30 mouse cellular contexts compared by ENCODE assay signal in genomic region chr17:37026425-37026824, GRCm38 (mm10). TPM values are rescaled to one million over a fixed set of nuclear protein-coding genes. Genes with fewer than 3 reads are reported as not detected.
DNase-seq lines count a peak whose midpoint lies in the region; TF ChIP-seq lines count a peak whose summit lies in the region.
"Had no signal": no experiment of that assay in that cellular context is flagged by ENCODE, and none has a peak within 500 bp of the region (broad histone marks: within the 10 kb centered on the region; RNA-seq: fewer than 3 reads in every experiment).

No protein-coding gene starts in this region.

- no peak for TF ChIP-seq CTCF in testis, adult 2 months (IDR thresholded peaks at IDR 0.05; ENCODE audit: control insufficient read depth, insufficient read depth, insufficient replicate concordance, low read depth, low read length)

- no peak for TF ChIP-seq POLR2A in testis, adult 2 months (IDR thresholded peaks at IDR 0.05; ENCODE audit: control insufficient read depth, low read depth, low read length)

- H3K27me3 ChIP-seq in testis, adult 2 months (ENCODE audit: control insufficient read depth, insufficient read depth, low read length) = no peaks in the 10 kb centered on the region
- H3K27me3 ChIP-seq: embryonic facial prominence, embryonic 12.5 days; embryonic facial prominence, embryonic 15.5 days; forebrain, embryonic 12.5 days; forebrain, embryonic 15.5 days; heart, embryonic 13.5 days had no signal

- H3K4me3 ChIP-seq in testis, adult 2 months (ENCODE audit: control insufficient read depth, low read depth, low read length) = no peak overlapping the region
- H3K4me3 ChIP-seq: embryonic facial prominence, embryonic 12.5 days; embryonic facial prominence, embryonic 15.5 days; forebrain, embryonic 12.5 days; forebrain, embryonic 15.5 days; heart, adult 2 months; heart, embryonic 10.5 days; heart, embryonic 13.5 days had no signal

- H3K4me1 ChIP-seq in testis, adult 2 months (ENCODE audit: control insufficient read depth, insufficient read depth, low read length) = peaks cover 8% of the 10 kb centered on the region
- H3K4me1 ChIP-seq: embryonic facial prominence, embryonic 12.5 days; embryonic facial prominence, embryonic 15.5 days; heart, embryonic 10.5 days had no signal

- H3K36me3 ChIP-seq in testis, adult 2 months (ENCODE audit: control insufficient read depth, insufficient read depth, low read length) = no peaks in the 10 kb centered on the region
- H3K36me3 ChIP-seq: embryonic facial prominence, embryonic 12.5 days; embryonic facial prominence, embryonic 15.5 days; forebrain, embryonic 12.5 days; forebrain, embryonic 15.5 days; heart, embryonic 10.5 days; heart, embryonic 13.5 days had no signal

- peak overlapping the region; percentile 54; the same call in 1 of the 2 replicates for H3K27ac ChIP-seq in testis, adult 2 months (ENCODE audit: control insufficient read depth, insufficient read depth, low read depth, low read length)
- H3K27ac ChIP-seq: embryonic facial prominence, embryonic 12.5 days; embryonic facial prominence, embryonic 15.5 days; forebrain, embryonic 12.5 days; forebrain, embryonic 15.5 days; heart, adult 2 months; heart, embryonic 10.5 days; heart, embryonic 13.5 days; hindbrain, embryonic 14.5 days; hindbrain, postnatal 0 days had no signal

- no peak for DNase-seq in testis, postnatal 10 days (ENCODE audit: low spot score)
- DNase-seq in ES-CJ7 (ENCODE audit: low read depth, low spot score) = peak; percentile 47
- DNase-seq in testis, postnatal 14 days (ENCODE audit: low spot score) = peak; percentile 25
- no peak for DNase-seq in right cerebral cortex, adult 18-20 months
- DNase-seq in thymus, postnatal 0 days (ENCODE audit: low spot score) = no peak
- DNase-seq: adrenal gland, postnatal 10 days; adrenal gland, postnatal 36 days; cerebellum, adult 18-20 months; cerebellum, adult 9-10 months; cerebellum, postnatal 14 days; gastrocnemius, postnatal 25 days; heart, adult 2 months; heart, postnatal 14 days; heart, postnatal 4 days had no signal

RNA-seq across cellular contexts. Expression of gene Mog, which starts 3.2 kb away (rescaled TPM):
- polyA plus RNA-seq in testis, adult 2 months (2012; rRNA removed) = 0.05 TPM in 1 of 2 replicates, not detected in the other
- not detected in 2 replicates for polyA plus RNA-seq in thymus, postnatal 0 days (2015; fragmentation: Nextera tagmentation; extraction: Ambion mirVana)
- polyA plus RNA-seq: activated CD4-positive, CD25-positive, alpha-beta regulatory T cell, adult 4 months; CD4-positive, CD25-positive, alpha-beta regulatory T cell, adult 4 months; embryonic facial prominence, embryonic 15.5 days; heart, adult 2 months; heart, embryonic 13.5 days; heart, embryonic 16.5 days; inflammation-experienced regulatory T-cells, adult 6 months; intestine, embryonic 16.5 days had no signal

RNA-seq across cellular contexts. Expression of gene Gabbr1, which starts 19.3 kb away (rescaled TPM):
- polyA plus RNA-seq in testis, adult 2 months (2012; rRNA removed) = 11.4 and 12.3 TPM in 2 replicates
- 2.4 and 6.8 TPM in 2 replicates for polyA plus RNA-seq in thymus, postnatal 0 days (2015; fragmentation: Nextera tagmentation; extraction: Ambion mirVana)

RNA-seq across cellular contexts. Expression of gene Zfp57, which starts 25.5 kb away (rescaled TPM):
- polyA plus RNA-seq in testis, adult 2 months (2012; rRNA removed) = 16.0 and 16.5 TPM in 2 replicates
- polyA plus RNA-seq in thymus, postnatal 0 days (2015; fragmentation: Nextera tagmentation; extraction: Ambion mirVana) = 3.4 and 3.9 TPM in 2 replicates
- polyA plus RNA-seq: activated CD4-positive, CD25-positive, alpha-beta regulatory T cell, adult 4 months; CD4-positive, CD25-positive, alpha-beta regulatory T cell, adult 4 months; inflammation-experienced regulatory T-cells, adult 6 months had no signal

RNA-seq across cellular contexts. Expression of gene H2-M5, which starts 37.1 kb away (rescaled TPM):
- 1.6 and 2.8 TPM in 2 replicates for polyA plus RNA-seq in testis, adult 2 months (2012; rRNA removed)
- 0.09 and 0.10 TPM in 2 replicates for polyA plus RNA-seq in thymus, postnatal 0 days (2015; fragmentation: Nextera tagmentation; extraction: Ambion mirVana)
- polyA plus RNA-seq: activated CD4-positive, CD25-positive, alpha-beta regulatory T cell, adult 4 months; CD4-positive, CD25-positive, alpha-beta regulatory T cell, adult 4 months had no signal

RNA-seq across cellular contexts. Expression of gene 2410137M14Rik, which starts 45.4 kb away (rescaled TPM):
- polyA plus RNA-seq in testis, adult 2 months (2012; rRNA removed) = 0.56 and 1.0 TPM in 2 replicates
- not detected in 2 replicates for polyA plus RNA-seq in thymus, postnatal 0 days (2015; fragmentation: Nextera tagmentation; extraction: Ambion mirVana)
- polyA plus RNA-seq: activated CD4-positive, CD25-positive, alpha-beta regulatory T cell, adult 4 months; C2C12; CD4-positive, CD25-positive, alpha-beta regulatory T cell, adult 4 months; embryonic facial prominence, embryonic 12.5 days; embryonic facial prominence, embryonic 15.5 days; forebrain, embryonic 12.5 days; forebrain, embryonic 15.5 days; heart, embryonic 13.5 days; heart, embryonic 16.5 days; hindbrain, embryonic 11.5 days; inflammation-experienced regulatory T-cells, adult 6 months; intestine, embryonic 16.5 days had no signal

Comparison
In these comparisons a context has a peak if more than half of its experiments do, and no peak if none do; other contexts are left out.
1. DNase-seq: peak in ES-CJ7 (single experiment) and testis, postnatal 14 days (single experiment); none in testis, postnatal 10 days (single experiment), right cerebral cortex, adult 18-20 months (single experiment) and thymus, postnatal 0 days (single experiment).